Mouse (Mus musculus) hindbrain, embryonic 10.5 days (tissue): ENCODE results near the gene Luc7l2. TPM values are rescaled to one million over a fixed set of nuclear protein-coding genes. Genes with fewer than 3 reads are reported as not detected.

ENCODE experiments used
- DNase-seq: peaks from one replicate; pipeline ENCODE4 v3.0.0-alpha.2; 2017; ENCODE audit warnings: low spot score
- H3K27ac ChIP-seq: fragments of 300-500 bp; sonication (generic); 2 replicates; pipeline ENCODE4 v1.5.1; 2016; ENCODE audit warnings: mild to moderate bottlenecking, moderate library complexity
- H3K27me3 ChIP-seq: fragments of 300-500 bp; sonication (generic); 2 replicates; pipeline ENCODE4 v1.6.1; 2016; ENCODE audit warnings: mild to moderate bottlenecking; ENCODE audit not compliant: poor library complexity, insufficient read depth, severe bottlenecking
- H3K36me3 ChIP-seq: fragments of 300-500 bp; sonication (generic); 2 replicates; pipeline ENCODE4 v1.6.1; 2016; ENCODE audit warnings: mild to moderate bottlenecking, moderate library complexity
- H3K4me1 ChIP-seq: fragments of 300-500 bp; sonication (generic); replicated peaks from 2 replicates; pipeline ENCODE4 v1.6.1; 2016; ENCODE audit warnings: mild to moderate bottlenecking
- H3K4me3 ChIP-seq: fragments of 300-500 bp; sonication (generic); 2 replicates; pipeline ENCODE4 v1.5.1; 2016; ENCODE audit warnings: mild to moderate bottlenecking, moderate library complexity
- H3K9me3 ChIP-seq: fragments of 300-500 bp; sonication (generic); 2 replicates; pipeline ENCODE4 v1.6.1; 2016; ENCODE audit warnings: mild to moderate bottlenecking, moderate library complexity
- WGBS: fragments of 180-500 bp; shearing (Covaris S2); methylation state at CpG from one replicate; pipeline ENCODE4 v1.1.7; 2016; 5-methylcytosine and 5-hydroxymethylcytosine counted together
- polyA plus RNA-seq: library from polyadenylated mRNA; unstranded; fragments of >200 nt; fragmentation: Nextera tagmentation; extraction: Ambion mirVana; gene quantifications from 2 replicates; pipeline ENCODE4 v1.2.1, GENCODE M21; 2016

Luc7l2 gene
- polyA plus RNA-seq, 1 experiment from 2014 or later, result 32.7 TPM

GRCm38 (mm10) chr6:38641645-38642044 lies 90.5 kb downstream of the Luc7l2 start:
- H3K27me3 ChIP-seq, result peaks cover 56% of the 10 kb centered on the region

GRCm38 (mm10) chr6:38642593-38642992 lies 91.5 kb downstream of the Luc7l2 start:
- 81% methylated on average over 5 of the region's 5 CpGs for WGBS
- no peak for DNase-seq
- H3K27ac ChIP-seq, result no peak overlapping the region
- H3K9me3 ChIP-seq, result no peaks in the 10 kb centered on the region
- 0 out of 2 replicates have a peak, but pooled peaks cover 4% of the 10 kb centered on the region for H3K4me1 ChIP-seq
- H3K4me3 ChIP-seq, result no peak overlapping the region
- H3K36me3 ChIP-seq, result no peaks in the 10 kb centered on the region
- peaks cover 47% of the 10 kb centered on the region for H3K27me3 ChIP-seq

More at GRCm38 (mm10) chr6:38641645-38642044, 90.5 kb downstream of the Luc7l2 start:
- H3K4me1 ChIP-seq, result peaks cover 13% of the 10 kb centered on the region
- WGBS, result 58% methylated on average over 5 of the region's 5 CpGs
- DNase-seq, result no peak
- H3K4me3 ChIP-seq, result no peak overlapping the region
- no peaks in the 10 kb centered on the region for H3K36me3 ChIP-seq
- H3K9me3 ChIP-seq, result no peaks in the 10 kb centered on the region
- H3K27ac ChIP-seq, result no peak overlapping the region

GRCm38 (mm10) chr6:38643039-38643438 lies 91.9 kb downstream of the Luc7l2 start:
- Histone ChIP-seq H3K4me3 (no peak overlapping the region), H3K4me1 (0 out of 2 replicates have a peak, but pooled peaks cover 4% of the 10 kb centered on the region), H3K27ac (no peak overlapping the region), H3K9me3 (no peaks in the 10 kb centered on the region), H3K36me3 (no peaks in the 10 kb centered on the region), H3K27me3 (peaks cover 42% of the 10 kb centered on the region)
- WGBS, result 66% methylated on average over 3 of the region's 3 CpGs
- no peak for DNase-seq

GRCm38 (mm10) chr6:38649545-38649944 lies 98.4 kb downstream of the Luc7l2 start:
- no peak overlapping the region for H3K4me3 ChIP-seq
- DNase-seq, result no peak
- H3K9me3 ChIP-seq, result no peaks in the 10 kb centered on the region
- no peak overlapping the region for H3K27ac ChIP-seq
- WGBS, result 73% methylated on average over 3 of the region's 3 CpGs
- no peaks in the 10 kb centered on the region for H3K4me1 ChIP-seq
- H3K36me3 ChIP-seq, result no peaks in the 10 kb centered on the region
- no peaks in the 10 kb centered on the region; the same call in 1 of the 2 replicates for H3K27me3 ChIP-seq

GRCm38 (mm10) chr6:38650263-38650937 lies 99.3 kb downstream of the Luc7l2 start:
- WGBS, result 42% methylated on average over 14 of the region's 14 CpGs

More at GRCm38 (mm10) chr6:38650263-38650937, 99.3 kb downstream of the Luc7l2 start:
- no peak overlapping the region for H3K4me3 ChIP-seq
- H3K27ac ChIP-seq, result no peak overlapping the region
- no peaks in the 10 kb centered on the region for H3K4me1 ChIP-seq
- DNase-seq, result peak; percentile 76
- H3K27me3 ChIP-seq, result no peaks in the 10 kb centered on the region; the same call in 1 of the 2 replicates
- H3K9me3 ChIP-seq, result no peaks in the 10 kb centered on the region
- H3K36me3 ChIP-seq, result no peaks in the 10 kb centered on the region

Other genes starting within 250 kb of the Luc7l2 start
- 2.2 and 2.4 TPM in 2 replicates for gene Zc3hav1, start 196.7 kb upstream of the Luc7l2 start, polyA plus RNA-seq
- gene Ttc26, start 169.9 kb upstream of the Luc7l2 start, polyA plus RNA-seq, result 14.3 and 14.6 TPM in 2 replicates
- gene Ubn2, start 117.4 kb upstream of the Luc7l2 start, polyA plus RNA-seq, result 15.4 and 16.6 TPM in 2 replicates
- 121 and 131 TPM in 2 replicates for gene Fmc1, start 17.8 kb upstream of the Luc7l2 start, polyA plus RNA-seq
- gene Klrg2, start 85.9 kb downstream of the Luc7l2 start, polyA plus RNA-seq, result 0.05 and 0.14 TPM in 2 replicates
- 1.1 and 1.7 TPM in 2 replicates for gene Clec2l, start 111.7 kb downstream of the Luc7l2 start, polyA plus RNA-seq